Mouse (Mus musculus): ENCODE measurements around the gene Lyrm7. TPM values are rescaled to one million over a fixed set of nuclear protein-coding genes. Genes with fewer than 3 reads are reported as not detected.

Lyrm7 gene
- total and polyA plus RNA-seq, 3 experiments = 18.2 to 64.4 (median 18.6) TPM

GRCm38 (mm10) chr11:54819489-54819888 is 41.2 kb downstream of the Lyrm7 start:
- dilution Hi-C loops (cut with MboI; ENCODE audit: extremely low pct_ligation_motif_present, extremely low pct_unique_long_range_greater_than_20kb, low sequenced_read_pairs) = no loop called here

GRCm38 (mm10) chr11:54817449-54817848 is 43.3 kb downstream of the Lyrm7 start:
- in situ Hi-C loops (cut with MboI; ENCODE audit: low pct_ligation_motif_present, low pct_unique_long_range_greater_than_20kb, low sequenced_read_pairs) = no loop called here
- dilution Hi-C loops (cut with MboI; ENCODE audit: extremely low pct_ligation_motif_present, extremely low pct_unique_long_range_greater_than_20kb, low sequenced_read_pairs) = no loop called here

More at GRCm38 (mm10) chr11:54819489-54819888, 41.2 kb downstream of the Lyrm7 start:
- no peak overlapping the region for H3K9ac ChIP-seq (ENCODE audit: insufficient read depth, low read depth)
- H3K9me3 ChIP-seq (replicated peaks; ENCODE audit: low read length) = peaks cover 18% of the 10 kb centered on the region
- no peak overlapping the region for H3K27ac ChIP-seq (ENCODE audit: insufficient read depth, low read depth)
- no peak overlapping the region for H3K4me3 ChIP-seq (replicated peaks in 1 of 3; ENCODE audit: low read depth in 2 of 3, low read length in 2 of 3, poor library complexity in 1 of 3)
- H3K79me2 ChIP-seq (replicated peaks; ENCODE audit: control insufficient read depth, extremely low read depth, insufficient read depth, poor library complexity, severe bottlenecking) = no peaks in the 10 kb centered on the region
- no peaks in the 10 kb centered on the region for H3K36me3 ChIP-seq (replicated peaks in 1 of 2; ENCODE audit: control insufficient read depth in 1 of 2, insufficient read depth in 1 of 2, low read length in 1 of 2)
- no peaks in the 10 kb centered on the region for H3K27me3 ChIP-seq (replicated peaks)
- in situ Hi-C loops (cut with MboI; ENCODE audit: low pct_ligation_motif_present, low pct_unique_long_range_greater_than_20kb, low sequenced_read_pairs) = no loop called here
- TF ChIP-seq USF2 (conservative IDR thresholded peaks at IDR 0.05; ENCODE audit: low read depth, low read length) (no peak), CHD1 (IDR thresholded peaks at IDR 0.05; ENCODE audit: low read depth, low read length) (no peak), NELFE (IDR thresholded peaks at IDR 0.05; ENCODE audit: low read depth, low read length) (no peak), MAZ (IDR thresholded peaks at IDR 0.05; ENCODE audit: low read depth, low read length) (no peak), ETS1 (conservative IDR thresholded peaks at IDR 0.05; ENCODE audit: low read depth, low read length) (no peak), ZMIZ1 (IDR thresholded peaks at IDR 0.05; ENCODE audit: low read depth, low read length) (no peak), MAFK (IDR thresholded peaks at IDR 0.05; ENCODE audit: insufficient replicate concordance, low read length) (no peak), MAX (IDR thresholded peaks at IDR 0.05; ENCODE audit: low read length) (no peak), NRF1 (IDR thresholded peaks at IDR 0.05; ENCODE audit: low read depth, low read length) (no peak), EP300 (IDR thresholded peaks at IDR 0.05; ENCODE audit: low read length) (no peak), ZC3H11A (IDR thresholded peaks at IDR 0.05; ENCODE audit: low read depth, low read length) (no peak), SIN3A (IDR thresholded peaks at IDR 0.05; ENCODE audit: low read length) (no peak), MXI1 (IDR thresholded peaks at IDR 0.05; ENCODE audit: low read depth, low read length) (no peak), MYC (IDR thresholded peaks at IDR 0.05; ENCODE audit: low read depth, low read length) (no peak), KAT2A (IDR thresholded peaks at IDR 0.05; ENCODE audit: insufficient replicate concordance, low read length) (no peak), HCFC1 (IDR thresholded peaks at IDR 0.05; ENCODE audit: low read depth, low read length) (no peak), E2F4 (IDR thresholded peaks at IDR 0.05; ENCODE audit: insufficient replicate concordance, low read depth, low read length) (no peak)
- peaks cover 9 to 15% of the 10 kb centered on the region in 2 experiments for H3K4me1 ChIP-seq (ENCODE audit: control insufficient read depth in 1 of 2, insufficient read depth in 2 of 2)
- no peak overlapping the region for H3K4me2 ChIP-seq (ENCODE audit: insufficient read depth, low read depth, poor library complexity, severe bottlenecking)
- no peak for DNase-seq (ENCODE audit: extremely low read depth)

More at GRCm38 (mm10) chr11:54817449-54817848, 43.3 kb downstream of the Lyrm7 start:
- H3K9ac ChIP-seq (ENCODE audit: insufficient read depth, low read depth) = no peak overlapping the region
- H3K36me3 ChIP-seq (replicated peaks in 1 of 2; ENCODE audit: control insufficient read depth in 1 of 2, insufficient read depth in 1 of 2, low read length in 1 of 2) = no peaks in the 10 kb centered on the region
- no peak overlapping the region for H3K4me3 ChIP-seq (replicated peaks in 1 of 3; ENCODE audit: low read depth in 2 of 3, low read length in 2 of 3, poor library complexity in 1 of 3)
- H3K4me2 ChIP-seq (ENCODE audit: insufficient read depth, low read depth, poor library complexity, severe bottlenecking) = no peak overlapping the region
- DNase-seq (ENCODE audit: extremely low read depth) = no peak
- peaks cover 13% of the 10 kb centered on the region for H3K9me3 ChIP-seq (replicated peaks; ENCODE audit: low read length)
- H3K79me2 ChIP-seq (replicated peaks; ENCODE audit: control insufficient read depth, extremely low read depth, insufficient read depth, poor library complexity, severe bottlenecking) = no peaks in the 10 kb centered on the region
- H3K27me3 ChIP-seq (replicated peaks) = no peaks in the 10 kb centered on the region
- no peak overlapping the region for H3K27ac ChIP-seq (ENCODE audit: insufficient read depth, low read depth)
- H3K4me1 ChIP-seq (ENCODE audit: control insufficient read depth in 1 of 2, insufficient read depth in 2 of 2) = peaks cover 3 to 7% of the 10 kb centered on the region in 2 experiments; a peak in 3 of 4 replicates
- TF ChIP-seq SMC3 (IDR thresholded peaks at IDR 0.05; ENCODE audit: low read depth, low read length) (no peak), JUN (IDR thresholded peaks at IDR 0.05; ENCODE audit: insufficient read depth, low read depth, low read length) (no peak)
